Mouse (Mus musculus): ENCODE measurements around the gene Aicda. TPM values are rescaled to one million over a fixed set of nuclear protein-coding genes. Genes with fewer than 3 reads are reported as not detected.
"Not testable (repeated sequence)": the region's sequence is repeated elsewhere in the genome, so short reads cannot be mapped to it uniquely, and the experiment has no call there.

Aicda gene
- polyA plus RNA-seq, 1 experiment, result not detected

- Histone ChIP-seq H3K4me1 (ENCODE audit: control insufficient read depth, insufficient read depth, low read length) (no peaks in the 10 kb centered on the region), H3K4me3 (replicated peaks; ENCODE audit: extremely low read depth, low read depth, low read length) (no peak overlapping the region)
- TF ChIP-seq POLR2A (IDR thresholded peaks at IDR 0.05; ENCODE audit: borderline replicate concordance, extremely low read depth, low read depth, low read length), result no peak
- no peak for TF ChIP-seq CTCF (IDR thresholded peaks at IDR 0.05; ENCODE audit: insufficient read depth, low read length)
- DNase-seq, result no peak
- 84% methylated on average over 8 of the region's 8 CpGs for WGBS
Observed at GRCm38 (mm10) chr6:122523289-122523688, 30.3 kb upstream of the Aicda start.

DNA sequence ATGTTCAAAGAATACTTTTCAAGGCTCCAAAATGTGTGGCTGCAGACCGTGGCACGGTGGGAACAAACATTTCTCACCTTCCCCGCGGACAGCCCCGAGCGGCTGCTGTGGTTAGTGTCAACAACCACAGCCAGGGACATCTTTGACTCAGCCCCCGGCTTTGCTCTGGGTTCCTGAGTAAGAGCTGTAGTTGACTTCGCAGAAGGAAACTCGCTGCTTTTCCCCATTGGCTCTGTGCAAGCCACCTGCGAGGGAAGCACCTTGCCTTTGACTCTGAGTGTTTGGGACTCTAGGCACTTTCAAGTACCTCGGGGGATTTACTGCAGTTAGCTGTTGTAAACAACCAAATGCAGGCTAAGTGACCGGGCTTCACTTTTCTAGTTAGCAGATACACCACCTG lies 26.0 kb upstream of the Aicda start:
- WGBS, result 27% methylated on average over 12 of the region's 12 CpGs
- no peaks in the 10 kb centered on the region for H3K4me1 ChIP-seq (ENCODE audit: control insufficient read depth, insufficient read depth, low read length)
- TF ChIP-seq CTCF (IDR thresholded peaks at IDR 0.05; ENCODE audit: insufficient read depth, low read length), result no peak
- no peak for TF ChIP-seq POLR2A (IDR thresholded peaks at IDR 0.05; ENCODE audit: borderline replicate concordance, extremely low read depth, low read depth, low read length)
- DNase-seq, result no peak
- no peak overlapping the region for H3K4me3 ChIP-seq (replicated peaks; ENCODE audit: extremely low read depth, low read depth, low read length)

DNA sequence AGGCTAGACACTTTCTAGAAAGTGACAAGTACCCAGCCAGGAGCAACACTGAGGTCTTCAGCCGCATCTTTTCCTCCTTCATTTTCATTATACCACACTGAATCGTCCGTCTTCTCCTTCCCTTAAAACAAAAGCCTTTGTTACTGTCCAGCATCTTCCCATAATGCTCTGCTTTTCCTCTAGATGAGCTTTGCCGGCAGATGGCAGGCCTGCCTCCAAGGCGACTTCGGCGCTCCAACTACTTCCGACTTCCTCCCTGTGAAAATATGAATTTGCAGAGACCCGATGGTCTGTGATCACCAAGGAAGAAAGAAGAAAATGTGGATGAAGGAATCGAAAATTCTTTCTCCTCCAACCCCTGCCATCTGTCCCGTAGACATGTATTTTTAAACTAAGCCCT lies 25.5 kb upstream of the Aicda start:
- Histone ChIP-seq H3K4me1 (ENCODE audit: control insufficient read depth, insufficient read depth, low read length) (no peaks in the 10 kb centered on the region), H3K4me3 (replicated peaks; ENCODE audit: extremely low read depth, low read depth, low read length) (no peak overlapping the region)
- WGBS, result 70% methylated on average over 11 of the region's 11 CpGs
- no peak for DNase-seq
- TF ChIP-seq POLR2A (IDR thresholded peaks at IDR 0.05; ENCODE audit: borderline replicate concordance, extremely low read depth, low read depth, low read length), result no peak
- TF ChIP-seq CTCF (IDR thresholded peaks at IDR 0.05; ENCODE audit: insufficient read depth, low read length), result no peak

DNA sequence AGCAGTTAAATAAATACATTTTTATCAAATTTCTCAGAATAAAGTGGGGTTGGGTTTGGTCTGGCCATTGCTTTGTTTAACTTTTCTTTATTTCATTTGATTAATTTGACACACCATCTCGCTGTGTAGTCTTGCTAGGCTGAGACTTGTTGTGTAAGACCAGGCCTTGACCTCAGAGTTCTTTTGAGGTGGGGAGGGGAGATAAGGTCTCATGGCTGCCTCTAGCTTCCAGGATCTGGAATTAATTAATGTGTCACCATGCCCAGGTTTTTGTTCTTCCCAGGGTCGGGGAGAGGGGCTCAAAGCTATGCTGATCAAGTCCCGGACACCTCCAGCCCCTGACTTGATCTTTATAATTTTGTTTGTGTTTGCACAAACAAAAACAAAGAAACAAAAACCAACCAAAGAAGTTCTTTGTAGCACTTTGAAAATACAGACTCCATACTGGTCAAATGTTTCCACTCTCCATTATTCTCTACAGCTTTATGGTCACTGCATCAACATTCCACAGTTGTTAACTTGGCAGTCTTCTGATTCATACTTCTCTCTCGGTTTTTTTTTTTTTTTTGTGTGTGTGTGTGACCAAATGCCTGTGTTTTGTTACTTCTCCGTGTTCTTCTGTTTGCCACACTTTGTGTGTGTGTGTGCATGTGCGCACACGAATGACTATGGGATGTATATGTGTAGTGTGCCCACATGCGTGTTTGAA lies 22.0 kb upstream of the Aicda start:
- no peaks in the 10 kb centered on the region for H3K4me1 ChIP-seq (ENCODE audit: control insufficient read depth, insufficient read depth, low read length)
- H3K4me3 ChIP-seq (replicated peaks; ENCODE audit: extremely low read depth, low read depth, low read length), result no peak overlapping the region
- TF ChIP-seq POLR2A (IDR thresholded peaks at IDR 0.05; ENCODE audit: borderline replicate concordance, extremely low read depth, low read depth, low read length) (no peak), CTCF (IDR thresholded peaks at IDR 0.05; ENCODE audit: insufficient read depth, low read length) (no peak)
- WGBS, result 64% methylated on average over 8 of the region's 8 CpGs
- DNase-seq, result no peak

GRCm38 (mm10) chr6:122532883-122533302 lies 20.7 kb upstream of the Aicda start:
- H3K4me1 ChIP-seq (ENCODE audit: control insufficient read depth, insufficient read depth, low read length), result no peaks in the 10 kb centered on the region
- H3K4me3 ChIP-seq (replicated peaks; ENCODE audit: extremely low read depth, low read depth, low read length), result no peak overlapping the region
- WGBS, result 12% methylated on average over 4 of the region's 4 CpGs
- no peak for TF ChIP-seq POLR2A (IDR thresholded peaks at IDR 0.05; ENCODE audit: borderline replicate concordance, extremely low read depth, low read depth, low read length)
- no peak for TF ChIP-seq CTCF (IDR thresholded peaks at IDR 0.05; ENCODE audit: insufficient read depth, low read length)
- peak; percentile 23 for DNase-seq

DNA sequence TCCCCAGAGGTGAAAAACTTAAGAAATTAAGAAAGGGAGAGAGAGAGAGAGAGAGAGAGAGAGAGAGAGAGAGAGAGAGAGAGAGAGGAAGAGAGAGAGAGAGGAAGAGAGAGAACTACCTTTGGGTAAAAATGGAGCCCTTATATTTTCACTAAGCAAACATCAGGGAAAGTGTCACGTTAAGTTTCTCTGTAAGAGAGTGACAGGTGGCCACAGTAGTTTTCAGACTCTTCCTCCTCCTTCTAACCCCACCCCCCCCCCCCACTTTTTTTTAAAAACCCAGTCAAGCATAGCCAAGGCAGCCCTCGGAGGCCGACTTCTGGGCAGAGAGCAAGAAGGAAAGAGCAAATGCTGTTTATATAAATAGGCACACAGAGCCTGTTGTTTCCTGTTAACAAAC lies 19.6 kb upstream of the Aicda start:
- no peak overlapping the region for H3K4me3 ChIP-seq (replicated peaks; ENCODE audit: extremely low read depth, low read depth, low read length)
- no peak for DNase-seq
- H3K4me1 ChIP-seq (ENCODE audit: control insufficient read depth, insufficient read depth, low read length), result no peaks in the 10 kb centered on the region
- 29% methylated on average over 3 of the region's 3 CpGs for WGBS
- TF ChIP-seq POLR2A (IDR thresholded peaks at IDR 0.05; ENCODE audit: borderline replicate concordance, extremely low read depth, low read depth, low read length) (no peak), CTCF (IDR thresholded peaks at IDR 0.05; ENCODE audit: insufficient read depth, low read length) (no peak)

- 89% methylated on average over 9 of the region's 9 CpGs for WGBS
- DNase-seq, result no peak
- TF ChIP-seq POLR2A (IDR thresholded peaks at IDR 0.05; ENCODE audit: borderline replicate concordance, extremely low read depth, low read depth, low read length) (no peak), CTCF (IDR thresholded peaks at IDR 0.05; ENCODE audit: insufficient read depth, low read length) (no peak)
- Histone ChIP-seq H3K4me1 (ENCODE audit: control insufficient read depth, insufficient read depth, low read length) (no peaks in the 10 kb centered on the region), H3K4me3 (replicated peaks; ENCODE audit: extremely low read depth, low read depth, low read length) (no peak overlapping the region)
Observed at GRCm38 (mm10) chr6:122539564-122539963, 14.0 kb upstream of the Aicda start.

DNA sequence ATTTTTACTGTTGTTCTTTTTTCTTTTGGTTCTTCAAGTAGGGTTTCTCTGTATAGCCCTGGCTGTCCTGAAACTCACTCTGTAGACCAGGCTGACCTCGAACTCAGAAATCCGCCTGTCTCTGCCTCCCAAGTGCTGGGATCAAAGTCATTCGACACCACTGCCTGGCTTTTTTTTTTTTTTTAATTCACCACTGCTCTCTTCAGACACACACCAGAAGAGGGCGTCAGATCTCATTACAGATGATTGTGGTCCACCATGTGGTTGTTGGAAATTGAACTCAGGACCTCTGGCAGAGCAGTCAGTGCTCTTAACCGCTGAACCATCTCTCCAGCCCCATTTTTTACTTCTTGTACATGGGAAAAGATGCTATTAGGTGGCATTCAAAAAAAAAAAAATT lies 11.1 kb upstream of the Aicda start:
- not testable (repeated sequence) for H3K4me3 ChIP-seq (replicated peaks; ENCODE audit: extremely low read depth, low read depth, low read length); DNase-seq; H3K4me1 ChIP-seq (ENCODE audit: control insufficient read depth, insufficient read depth, low read length)
- WGBS, result 74% methylated on average over 5 of the region's 5 CpGs

- no peak for DNase-seq
- 78% methylated on average over 5 of the region's 5 CpGs for WGBS
- H3K4me1 ChIP-seq (ENCODE audit: control insufficient read depth, insufficient read depth, low read length), result no peaks in the 10 kb centered on the region
- H3K4me3 ChIP-seq (replicated peaks; ENCODE audit: extremely low read depth, low read depth, low read length), result no peak overlapping the region
- TF ChIP-seq POLR2A (IDR thresholded peaks at IDR 0.05; ENCODE audit: borderline replicate concordance, extremely low read depth, low read depth, low read length) (no peak), CTCF (IDR thresholded peaks at IDR 0.05; ENCODE audit: insufficient read depth, low read length) (no peak)
Observed at GRCm38 (mm10) chr6:122543574-122543973, 10.0 kb upstream of the Aicda start.

DNA sequence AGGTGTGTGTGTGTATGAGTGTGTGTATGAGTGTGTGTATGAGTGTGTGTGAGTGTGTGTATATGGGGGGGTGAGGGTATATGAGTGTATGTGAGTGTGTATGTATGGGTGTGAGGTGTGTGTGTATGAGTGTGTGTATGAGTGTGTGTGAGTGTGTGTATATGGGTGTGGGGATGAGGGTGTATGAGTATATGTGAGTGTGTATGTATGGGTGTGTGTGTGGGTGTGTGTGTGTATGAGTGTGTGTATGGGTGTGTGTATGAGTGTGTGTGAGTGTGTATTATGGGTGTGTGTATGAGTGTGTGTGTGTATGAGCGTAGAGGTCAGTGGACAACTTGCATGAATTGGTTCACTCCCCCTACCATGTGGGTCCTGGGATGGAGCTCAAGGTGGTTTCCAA lies 8.9 kb upstream of the Aicda start:
- TF ChIP-seq POLR2A (IDR thresholded peaks at IDR 0.05; ENCODE audit: borderline replicate concordance, extremely low read depth, low read depth, low read length), result no peak
- TF ChIP-seq CTCF (IDR thresholded peaks at IDR 0.05; ENCODE audit: insufficient read depth, low read length), result no peak
- H3K4me3 ChIP-seq (replicated peaks; ENCODE audit: extremely low read depth, low read depth, low read length), result no peak overlapping the region
- 94% methylated on average over 1 of the region's 1 CpGs for WGBS
- no peak for DNase-seq
- no peaks in the 10 kb centered on the region for H3K4me1 ChIP-seq (ENCODE audit: control insufficient read depth, insufficient read depth, low read length)

Data from lung, adult 2 months (tissue).